In genomic region chr8:13503936-13504606, GRCm38 (mm10) we compare ENCODE assay signal across 19 mouse cellular contexts. TPM values are rescaled to one million over a fixed set of nuclear protein-coding genes. Genes with fewer than 3 reads are reported as not detected.
DNase-seq lines count a peak whose midpoint lies in the region; ATAC-seq and TF ChIP-seq lines count a peak whose summit lies in the region.
"Had no signal": no experiment of that assay in that cellular context is flagged by ENCODE, and none has a peak within 500 bp of the region (broad histone marks: within the 10 kb centered on the region; RNA-seq: fewer than 3 reads in every experiment).

No protein-coding gene starts in this region.

- ATAC-seq in frontal cortex, adult (ENCODE audit: low TSS enrichment): peak; percentile 47; the same call in 1 of the 2 replicates
- ATAC-seq in stomach, embryonic 15.5 days (ENCODE audit: insufficient read depth, low FRiP score, low read depth): no peak
- no peak for ATAC-seq in forebrain, postnatal 0 days
- ATAC-seq in midbrain, embryonic 13.5 days: no peak
- ATAC-seq: forebrain, embryonic 15.5 days had no signal

- H3K9ac ChIP-seq in stomach, embryonic 15.5 days: no peak overlapping the region
- no peak overlapping the region for H3K9ac ChIP-seq in forebrain, postnatal 0 days
- H3K9ac ChIP-seq in midbrain, embryonic 13.5 days (replicated peaks): no peak overlapping the region
- H3K9ac ChIP-seq: forebrain, embryonic 15.5 days; liver, embryonic 13.5 days; midbrain, embryonic 12.5 days had no signal

- H3K27me3 ChIP-seq in stomach, embryonic 15.5 days (replicated peaks): no peaks in the 10 kb centered on the region
- H3K27me3 ChIP-seq in forebrain, postnatal 0 days (ENCODE audit: insufficient read depth, low read length): no peaks in the 10 kb centered on the region
- H3K27me3 ChIP-seq in midbrain, embryonic 13.5 days: no peaks in the 10 kb centered on the region
- H3K27me3 ChIP-seq: forebrain, embryonic 15.5 days; liver, embryonic 13.5 days; midbrain, embryonic 12.5 days had no signal

- no peak overlapping the region for H3K4me3 ChIP-seq in stomach, embryonic 15.5 days (replicated peaks)
- H3K4me3 ChIP-seq in forebrain, postnatal 0 days (ENCODE audit: low read depth, low read length): no peak overlapping the region
- H3K4me3 ChIP-seq in midbrain, embryonic 13.5 days (replicated peaks): no peak overlapping the region
- H3K4me3 ChIP-seq: embryonic facial prominence, embryonic 10.5 days; forebrain, embryonic 15.5 days; left cerebral cortex, adult 2 months; liver, embryonic 13.5 days; midbrain, embryonic 12.5 days had no signal

- H3K36me3 ChIP-seq in stomach, embryonic 15.5 days: no peaks in the 10 kb centered on the region
- no peaks in the 10 kb centered on the region for H3K36me3 ChIP-seq in forebrain, postnatal 0 days (ENCODE audit: insufficient read depth)
- no peaks in the 10 kb centered on the region for H3K36me3 ChIP-seq in midbrain, embryonic 13.5 days
- H3K36me3 ChIP-seq: embryonic facial prominence, embryonic 10.5 days; forebrain, embryonic 15.5 days; liver, embryonic 13.5 days; midbrain, embryonic 12.5 days had no signal

- peak overlapping the region; percentile 69; the same call in 1 of the 2 replicates for H3K27ac ChIP-seq in stomach, embryonic 15.5 days
- no peak overlapping the region for H3K27ac ChIP-seq in forebrain, postnatal 0 days (ENCODE audit: low read depth, low read length)
- H3K27ac ChIP-seq in midbrain, embryonic 13.5 days: no peak overlapping the region
- H3K27ac ChIP-seq: embryonic facial prominence, embryonic 10.5 days; forebrain, embryonic 15.5 days; left cerebral cortex, adult 2 months; liver, embryonic 13.5 days; midbrain, embryonic 12.5 days had no signal

- H3K4me2 ChIP-seq in stomach, embryonic 15.5 days: no peak overlapping the region
- no peak overlapping the region for H3K4me2 ChIP-seq in forebrain, postnatal 0 days (ENCODE audit: low read depth)
- no peak overlapping the region for H3K4me2 ChIP-seq in midbrain, embryonic 13.5 days (replicated peaks)
- H3K4me2 ChIP-seq: forebrain, embryonic 15.5 days; liver, embryonic 13.5 days; midbrain, embryonic 12.5 days had no signal

- TF ChIP-seq CTCF in forebrain, postnatal 0 days (IDR thresholded peaks at IDR 0.05; ENCODE audit: low read depth): no peak

- peaks cover 17% of the 10 kb centered on the region for H3K4me1 ChIP-seq in stomach, embryonic 15.5 days
- no peaks in the 10 kb centered on the region for H3K4me1 ChIP-seq in forebrain, postnatal 0 days (ENCODE audit: insufficient read depth)
- no peaks in the 10 kb centered on the region for H3K4me1 ChIP-seq in midbrain, embryonic 13.5 days (replicated peaks)
- H3K4me1 ChIP-seq: embryonic facial prominence, embryonic 10.5 days; forebrain, embryonic 15.5 days; liver, embryonic 13.5 days; midbrain, embryonic 12.5 days had no signal

- 71% methylated on average over 8 of the region's 8 CpGs for WGBS in stomach, embryonic 15.5 days
- WGBS in forebrain, postnatal 0 days: 83% methylated on average over 8 of the region's 8 CpGs
- WGBS in midbrain, embryonic 13.5 days: 89% methylated on average over 8 of the region's 8 CpGs

- intact Hi-C loops in left cerebral cortex, postnatal 25 days (cut with DNase I): no loop called here
- intact Hi-C loops in left cerebral cortex, postnatal 10 days (cut with DNase I): no loop called here

- DNase-seq in frontal cortex, adult 2 months (ENCODE audit: extremely low spot score in 1 of 2, low spot score in 1 of 2): no peak
- DNase-seq in left cerebral cortex, postnatal 25 days (ENCODE audit: low spot score in 2 of 2): peak; percentile 12 to 35
- DNase-seq in left cerebral cortex, postnatal 10 days (ENCODE audit: extremely low spot score in 1 of 2, low spot score in 2 of 2): no peak
- DNase-seq in adrenal gland, postnatal 36 days: peak; percentile 58 to 79
- no peak for DNase-seq in forebrain, postnatal 0 days
- DNase-seq: B cell, adult 2 months; cerebellum, adult 11 months; kidney, adult 11 months; liver, embryonic 13.5 days; right cerebral cortex, postnatal 25 days had no signal

- no peaks in the 10 kb centered on the region for H3K9me3 ChIP-seq in stomach, embryonic 15.5 days
- no peaks in the 10 kb centered on the region for H3K9me3 ChIP-seq in forebrain, postnatal 0 days (ENCODE audit: low read length)
- H3K9me3 ChIP-seq in midbrain, embryonic 13.5 days: no peaks in the 10 kb centered on the region
- H3K9me3 ChIP-seq: embryonic facial prominence, embryonic 10.5 days; forebrain, embryonic 15.5 days; liver, embryonic 13.5 days; midbrain, embryonic 12.5 days had no signal

RNA-seq across cellular contexts. Expression of gene Gas6, which starts 9.8 kb away (rescaled TPM):
- polyA plus RNA-seq in frontal cortex, adult 2 months (2012; rRNA removed): 86.0 and 90.9 TPM in 2 replicates
- 10 to 100 TPM; 97.5 to 98.9 TPM for total RNA-seq in left cerebral cortex, postnatal 25 days (2021)
- 100 to 1,000 TPM; 125 to 126 TPM for total RNA-seq in left cerebral cortex, postnatal 10 days (2021)
- total RNA-seq in adrenal gland, postnatal 36 days (2021): 100 to 1,000 TPM in 1 of 2 experiments, 10 to 100 TPM in 1; 83.7 to 248 TPM
- 113 and 130 TPM in 2 replicates for polyA plus RNA-seq in stomach, embryonic 15.5 days (2015; fragmentation: Nextera tagmentation; extraction: Ambion mirVana)
- 64.2 and 65.7 TPM in 2 replicates for total RNA-seq in forebrain, postnatal 0 days (2014; rRNA removed)
- 48.7 and 57.0 TPM in 2 replicates for polyA plus RNA-seq in forebrain, postnatal 0 days (2015; fragmentation: Nextera tagmentation; extraction: Ambion mirVana)
- polyA plus RNA-seq in midbrain, embryonic 13.5 days (2015; fragmentation: Nextera tagmentation; extraction: Ambion mirVana): 13.8 and 15.9 TPM in 2 replicates

RNA-seq across cellular contexts. Expression of gene 1700029H14Rik, which starts 58.2 kb away (rescaled TPM):
- polyA plus RNA-seq in frontal cortex, adult 2 months (2012; rRNA removed): 0.14 TPM in 1 of 2 replicates, not detected in the other
- total RNA-seq in left cerebral cortex, postnatal 25 days (2021): not detected
- under 1 TPM in 1 of 2 experiments, not detected in 1; 0.34 TPM for total RNA-seq in left cerebral cortex, postnatal 10 days (2021)
- total RNA-seq in adrenal gland, postnatal 36 days (2021): not detected
- polyA plus RNA-seq in stomach, embryonic 15.5 days (2015; fragmentation: Nextera tagmentation; extraction: Ambion mirVana): not detected in 2 replicates
- 0.14 and 0.31 TPM in 2 replicates for total RNA-seq in forebrain, postnatal 0 days (2014; rRNA removed)
- not detected in 2 replicates for polyA plus RNA-seq in forebrain, postnatal 0 days (2015; fragmentation: Nextera tagmentation; extraction: Ambion mirVana)
- not detected in 2 replicates for polyA plus RNA-seq in midbrain, embryonic 13.5 days (2015; fragmentation: Nextera tagmentation; extraction: Ambion mirVana)
- polyA plus RNA-seq: embryonic facial prominence, embryonic 10.5 days; forebrain, embryonic 15.5 days; heart, embryonic 14.5 days; liver, embryonic 13.5 days; midbrain, embryonic 12.5 days; neural tube, embryonic 14.5 days had no signal

Comparison
In these comparisons a context has a peak if more than half of its experiments do, and no peak if none do; other contexts are left out.
1. DNase-seq: peak in left cerebral cortex, postnatal 25 days (2 of 2) and adrenal gland, postnatal 36 days (2 of 2); none in frontal cortex, adult 2 months (0 of 2), left cerebral cortex, postnatal 10 days (0 of 2) and forebrain, postnatal 0 days (single experiment).